Mouse (Mus musculus): ENCODE measurements around the gene Vmn2r103.

DNA sequence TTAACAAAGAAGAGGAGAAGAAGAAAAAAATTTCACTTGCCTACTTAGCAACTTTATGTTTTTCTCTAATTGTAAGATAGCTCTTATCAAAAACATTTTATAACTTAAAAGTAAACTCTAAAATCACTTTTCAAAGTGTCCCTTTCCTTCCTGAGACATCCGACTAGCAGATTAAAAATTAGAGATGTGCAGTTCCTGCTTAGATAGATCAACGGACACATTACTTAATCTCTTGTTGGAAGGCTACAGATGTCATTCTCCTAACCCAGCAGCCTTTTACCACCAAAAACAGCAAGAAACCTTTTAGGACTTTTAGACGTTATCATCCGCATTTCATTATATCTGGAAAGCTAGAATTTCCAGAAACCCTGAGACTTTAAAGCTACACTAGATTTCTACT is 5.8 kb downstream of the Vmn2r103 start:
- TF ChIP-seq CTCF (IDR thresholded peaks at IDR 0.05; ENCODE audit: low read depth, low read length) (no peak), POLR2A (IDR thresholded peaks at IDR 0.05; ENCODE audit: extremely low read depth, insufficient read depth, low read length) (no peak)
